Comparison of ENCODE assay signal across 8 mouse cellular contexts in the genomic region with DNA sequence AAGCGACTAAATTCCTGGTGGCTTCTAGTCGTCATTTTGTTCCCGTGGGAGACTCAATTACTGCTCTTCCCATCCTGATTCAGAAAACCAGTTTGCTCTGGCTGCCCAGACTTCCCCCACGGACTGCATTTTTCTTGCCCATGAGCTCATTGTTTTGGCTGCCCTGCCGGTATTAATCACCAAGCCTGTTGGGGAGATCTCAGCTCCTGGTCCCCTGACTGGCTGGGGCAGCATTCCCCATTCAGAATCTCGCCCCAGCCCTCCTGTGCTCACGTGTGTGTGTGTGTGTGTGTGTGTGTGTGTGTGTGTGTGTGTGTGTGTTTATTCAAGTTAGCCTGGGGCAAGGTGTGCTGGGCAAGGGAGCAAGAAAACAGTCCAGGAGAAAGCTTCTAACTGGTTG. TPM values are rescaled to one million over a fixed set of nuclear protein-coding genes. Genes with fewer than 3 reads are reported as not detected.
A peak's percentile ranks its signal among the peaks of the same experiment; 100 is the strongest.
DNase-seq lines count a peak whose midpoint lies in the region; ATAC-seq and TF ChIP-seq lines count a peak whose summit lies in the region.

No protein-coding gene starts in this region.

- TF ChIP-seq CTCF in layer of hippocampus, adult 2 months (conservative IDR thresholded peaks at IDR 0.05) = no peak
- no peak for TF ChIP-seq CTCF in Patski (IDR thresholded peaks at IDR 0.05)
- TF ChIP-seq CTCF in hindbrain, postnatal 0 days (IDR thresholded peaks at IDR 0.05; ENCODE audit: low read depth) = no peak
- no peak for TF ChIP-seq CTCF in olfactory bulb, adult 2 months (IDR thresholded peaks at IDR 0.05; ENCODE audit: insufficient read depth, low read depth, low read length)

- peak; percentile 23 to 39 for DNase-seq in layer of hippocampus, adult 2 months (ENCODE audit: low spot score in 2 of 2)
- no peak for DNase-seq in layer of hippocampus, adult 11-12 months (ENCODE audit: low spot score)
- DNase-seq in Patski (ENCODE audit: low read depth, low spot score) = peak; percentile 100
- DNase-seq in forebrain, embryonic 14.5 days (ENCODE audit: low spot score) = peak; percentile 82
- peak; percentile 56 for DNase-seq in hindbrain, postnatal 0 days (ENCODE audit: low spot score)
- no peak for DNase-seq in liver, embryonic 13.5 days
- no peak for DNase-seq in thymus, postnatal 36 days

- H3K4me2 ChIP-seq in forebrain, embryonic 14.5 days (ENCODE audit: low read length) = peak overlapping the region; percentile 25; the same call in 1 of the 2 replicates
- peak overlapping the region; percentile 7; the same call in 1 of the 2 replicates for H3K4me2 ChIP-seq in hindbrain, postnatal 0 days (ENCODE audit: low read depth, low read length)
- H3K4me2 ChIP-seq in liver, embryonic 13.5 days = 0 out of 2 replicates have a peak overlapping the region, but pooled peaks have one; percentile 0

- peak overlapping the region; percentile 82 for H3K27ac ChIP-seq in layer of hippocampus, adult 2 months
- peak overlapping the region; percentile 77 for H3K27ac ChIP-seq in forebrain, embryonic 14.5 days (ENCODE audit: low read depth, low read length)
- H3K27ac ChIP-seq in hindbrain, postnatal 0 days = peak overlapping the region; percentile 79
- peak overlapping the region; percentile 88 for H3K27ac ChIP-seq in liver, embryonic 13.5 days
- peak overlapping the region; percentile 57 for H3K27ac ChIP-seq in olfactory bulb, adult 2 months (ENCODE audit: insufficient read depth, low read depth, low read length)

- in situ Hi-C loops in Patski (cut with MboI; ENCODE audit: low pct_unique_long_range_greater_than_20kb) = loop anchor here (10.0 kb wide), 1 partner anchor 497 kb away; a partner anchor contains a TSS

- peak; percentile 67 for ATAC-seq in Patski
- peak; percentile 77 for ATAC-seq in forebrain, embryonic 14.5 days
- peak; percentile 87 for ATAC-seq in hindbrain, postnatal 0 days
- ATAC-seq in liver, embryonic 13.5 days (ENCODE audit: low read depth) = no peak

- no peak for TF ChIP-seq POLR2A in olfactory bulb, adult 2 months (IDR thresholded peaks at IDR 0.05; ENCODE audit: insufficient read depth, low read depth, low read length)

- WGBS in forebrain, embryonic 14.5 days = 13% methylated on average over 7 of the region's 7 CpGs
- 22% methylated on average over 7 of the region's 7 CpGs for WGBS in hindbrain, postnatal 0 days
- 49% methylated on average over 7 of the region's 7 CpGs for WGBS in liver, embryonic 13.5 days (ENCODE audit: insufficient replicate concordance)
- WGBS in olfactory bulb, adult 2 months = 5% methylated on average over 7 of the region's 7 CpGs

- peak overlapping the region; percentile 11; the same call in 1 of the 2 replicates for H3K4me3 ChIP-seq in layer of hippocampus, adult 2 months
- H3K4me3 ChIP-seq in forebrain, embryonic 14.5 days (ENCODE audit: low read depth, low read length) = no peak overlapping the region
- no peak overlapping the region for H3K4me3 ChIP-seq in hindbrain, postnatal 0 days (ENCODE audit: low read length)
- no peak overlapping the region for H3K4me3 ChIP-seq in liver, embryonic 13.5 days (replicated peaks)
- H3K4me3 ChIP-seq in olfactory bulb, adult 2 months (ENCODE audit: insufficient read depth, low read depth, low read length) = no peak overlapping the region

- peaks cover 37% of the 10 kb centered on the region for H3K36me3 ChIP-seq in forebrain, embryonic 14.5 days (ENCODE audit: control insufficient read depth, insufficient read depth, low read length)
- H3K36me3 ChIP-seq in hindbrain, postnatal 0 days (ENCODE audit: insufficient read depth, low read length) = no peaks in the 10 kb centered on the region; the same call in 1 of the 2 replicates
- H3K36me3 ChIP-seq in liver, embryonic 13.5 days = peaks cover 56% of the 10 kb centered on the region

- CTCF ChIA-PET in Patski (lab: Charles Lee) = interaction anchor here (0.9 to 4.1 kb wide), 8 partner anchors 9 to 150 kb away, joined by 3 to 16 read pairs (median 4); no protein-coding TSS in a partner anchor

- no peaks in the 10 kb centered on the region for H3K27me3 ChIP-seq in Patski
- H3K27me3 ChIP-seq in forebrain, embryonic 14.5 days (replicated peaks; ENCODE audit: control insufficient read depth, insufficient read depth, low read length) = no peaks in the 10 kb centered on the region
- H3K27me3 ChIP-seq in hindbrain, postnatal 0 days (ENCODE audit: insufficient read depth, low read length) = no peaks in the 10 kb centered on the region
- no peaks in the 10 kb centered on the region for H3K27me3 ChIP-seq in liver, embryonic 13.5 days

- no peaks in the 10 kb centered on the region for H3K9me3 ChIP-seq in forebrain, embryonic 14.5 days (replicated peaks; ENCODE audit: control insufficient read depth, low read length)
- H3K9me3 ChIP-seq in hindbrain, postnatal 0 days (ENCODE audit: low read length) = no peaks in the 10 kb centered on the region
- no peaks in the 10 kb centered on the region for H3K9me3 ChIP-seq in liver, embryonic 13.5 days (replicated peaks)

- POLR2A ChIA-PET in Patski (lab: Charles Lee) = interaction anchor here (0.5 to 12.3 kb wide), 14 partner anchors 7 to 58 kb away, joined by 3 to 109 read pairs (median 4); a partner anchor contains a TSS

- H3K9ac ChIP-seq in forebrain, embryonic 14.5 days (ENCODE audit: low read length) = peak overlapping the region; percentile 37; the same call in 1 of the 2 replicates
- no peak overlapping the region for H3K9ac ChIP-seq in hindbrain, postnatal 0 days (replicated peaks; ENCODE audit: low read length)
- peak overlapping the region; percentile 37 for H3K9ac ChIP-seq in liver, embryonic 13.5 days

- peaks cover 9% of the 10 kb centered on the region; the same call in 1 of the 2 replicates for H3K4me1 ChIP-seq in forebrain, embryonic 14.5 days (ENCODE audit: control insufficient read depth, insufficient read depth, low read length)
- no peaks in the 10 kb centered on the region for H3K4me1 ChIP-seq in hindbrain, postnatal 0 days (ENCODE audit: insufficient read depth, low read length)
- peaks cover 95% of the 10 kb centered on the region for H3K4me1 ChIP-seq in liver, embryonic 13.5 days (replicated peaks)
- peaks cover 27% of the 10 kb centered on the region for H3K4me1 ChIP-seq in olfactory bulb, adult 2 months (ENCODE audit: control insufficient read depth, insufficient read depth, low read length)

RNA-seq across cellular contexts. Expression of a gene that starts 9.4 kb away (rescaled TPM):
- total RNA-seq in layer of hippocampus, adult 2 months (2021) = 10 to 100 TPM; 49.6 to 55.2 TPM
- polyA plus RNA-seq in Patski (2021) = 169 TPM
- 50.3 and 50.8 TPM in 2 replicates for polyA plus RNA-seq in forebrain, embryonic 14.5 days (2014; fragmentation: Nextera tagmentation; extraction: Ambion mirVana)
- total RNA-seq in hindbrain, postnatal 0 days (2014; rRNA removed) = 110 and 126 TPM in 2 replicates
- polyA plus RNA-seq in hindbrain, postnatal 0 days (2015; fragmentation: Nextera tagmentation; extraction: Ambion mirVana) = 38.8 and 41.5 TPM in 2 replicates
- 31.8 and 33.3 TPM in 2 replicates for polyA plus RNA-seq in liver, embryonic 13.5 days (2015; fragmentation: Nextera tagmentation; extraction: Ambion mirVana)
- 157 and 245 TPM in 2 replicates for polyA plus RNA-seq in olfactory bulb, adult 2 months (2012; ENCODE audit: insufficient read depth, insufficient read length, low replicate concordance, missing spikeins)

RNA-seq across cellular contexts. Expression of a gene that starts 19.7 kb away (rescaled TPM):
- total RNA-seq in layer of hippocampus, adult 2 months (2021) = 1 to 10 TPM; 7.0 to 7.9 TPM
- 39.5 TPM for polyA plus RNA-seq in Patski (2021)
- polyA plus RNA-seq in forebrain, embryonic 14.5 days (2014; fragmentation: Nextera tagmentation; extraction: Ambion mirVana) = 0.13 and 0.72 TPM in 2 replicates
- 1.0 and 1.6 TPM in 2 replicates for total RNA-seq in hindbrain, postnatal 0 days (2014; rRNA removed)
- 1.4 and 2.1 TPM in 2 replicates for polyA plus RNA-seq in hindbrain, postnatal 0 days (2015; fragmentation: Nextera tagmentation; extraction: Ambion mirVana)
- 0.37 and 0.83 TPM in 2 replicates for polyA plus RNA-seq in liver, embryonic 13.5 days (2015; fragmentation: Nextera tagmentation; extraction: Ambion mirVana)
- polyA plus RNA-seq in olfactory bulb, adult 2 months (2012; ENCODE audit: insufficient read depth, insufficient read length, low replicate concordance, missing spikeins) = not detected in 2 replicates

RNA-seq across cellular contexts. Expression of a gene that starts 43.2 kb away (rescaled TPM):
- total RNA-seq in layer of hippocampus, adult 2 months (2021) = 100 to 1,000 TPM; 302 to 322 TPM
- 142 TPM for polyA plus RNA-seq in Patski (2021)
- 97.2 and 106 TPM in 2 replicates for polyA plus RNA-seq in forebrain, embryonic 14.5 days (2014; fragmentation: Nextera tagmentation; extraction: Ambion mirVana)
- 84.3 and 93.8 TPM in 2 replicates for total RNA-seq in hindbrain, postnatal 0 days (2014; rRNA removed)
- polyA plus RNA-seq in hindbrain, postnatal 0 days (2015; fragmentation: Nextera tagmentation; extraction: Ambion mirVana) = 136 and 139 TPM in 2 replicates
- 33.4 and 36.8 TPM in 2 replicates for polyA plus RNA-seq in liver, embryonic 13.5 days (2015; fragmentation: Nextera tagmentation; extraction: Ambion mirVana)
- not detected in 2 replicates for polyA plus RNA-seq in olfactory bulb, adult 2 months (2012; ENCODE audit: insufficient read depth, insufficient read length, low replicate concordance, missing spikeins)

Comparison
In these comparisons a context has a peak if more than half of its experiments do, and no peak if none do; other contexts are left out.
1. DNase-seq: peak in layer of hippocampus, adult 2 months (2 of 2), Patski (single experiment), forebrain, embryonic 14.5 days (single experiment) and hindbrain, postnatal 0 days (single experiment); none in layer of hippocampus, adult 11-12 months (single experiment), liver, embryonic 13.5 days (single experiment) and thymus, postnatal 36 days (0 of 2).
2. RNA of a gene that starts 19.7 kb away (polyA plus RNA-seq): 39.5 TPM in Patski (single experiment); 1.4 to 2.1 TPM in hindbrain, postnatal 0 days, 0.37 to 0.83 TPM in liver, embryonic 13.5 days, 0.13 to 0.72 TPM in forebrain, embryonic 14.5 days and not detected in olfactory bulb, adult 2 months; every median in the first group is over 10 times any median in the second.
3. Peak in every context shown above with its lines, with median percentiles within 50 percentile points of each other: H3K27ac ChIP-seq and H3K4me2 ChIP-seq.